Mouse (Mus musculus) neural tube, embryonic 15.5 days (tissue): ENCODE data around the gene Wwp2. TPM values are rescaled to one million over a fixed set of nuclear protein-coding genes. Genes with fewer than 3 reads are reported as not detected.

Source experiments
- ATAC-seq: fragments of 200-750 bp; cut with Nextera tagmentation; 2 replicates; pipeline ENCODE4 v1.8.0; 2017; ENCODE audit warnings: mild to moderate bottlenecking, moderate TSS enrichment, moderate library complexity; ENCODE audit not compliant: low FRiP score
- H3K27ac ChIP-seq: fragments of 300-500 bp; sonication (generic); replicated peaks from 2 replicates; pipeline ENCODE4 v1.5.1; 2015; ENCODE audit warnings: mild to moderate bottlenecking, inconsistent platforms
- H3K27me3 ChIP-seq: fragments of 300-500 bp; sonication (generic); replicated peaks from 2 replicates; pipeline ENCODE4 v1.6.1; 2015; ENCODE audit warnings: inconsistent platforms
- H3K36me3 ChIP-seq: fragments of 300-500 bp; sonication (generic); 2 replicates; pipeline ENCODE4 v1.6.1; 2015; ENCODE audit warnings: inconsistent platforms
- H3K4me1 ChIP-seq: fragments of 300-500 bp; sonication (generic); 2 replicates; pipeline ENCODE4 v1.6.1; 2015; ENCODE audit warnings: inconsistent platforms
- H3K4me2 ChIP-seq: fragments of 300-500 bp; sonication (generic); 2 replicates; pipeline ENCODE4 v1.6.1; 2015; ENCODE audit warnings: inconsistent platforms, mild to moderate bottlenecking, moderate library complexity
- H3K4me3 ChIP-seq: fragments of 300-500 bp; sonication (generic); replicated peaks from 2 replicates; pipeline ENCODE4 v1.5.1; 2015; ENCODE audit warnings: mild to moderate bottlenecking, inconsistent platforms
- H3K9ac ChIP-seq: fragments of 300-500 bp; sonication (generic); replicated peaks from 2 replicates; pipeline ENCODE4 v1.6.1; 2015; ENCODE audit warnings: mild to moderate bottlenecking, inconsistent platforms
- H3K9me3 ChIP-seq: fragments of 300-500 bp; sonication (generic); replicated peaks from 2 replicates; pipeline ENCODE4 v1.6.1; 2016; ENCODE audit warnings: inconsistent platforms
- WGBS: fragments of 180-500 bp; shearing (Covaris S2); methylation state at CpG from one replicate; pipeline ENCODE4 v1.1.7; 2015; ENCODE audit warnings: mixed read lengths; 5-methylcytosine and 5-hydroxymethylcytosine counted together
- polyA plus RNA-seq: library from polyadenylated mRNA; unstranded; fragments of >200 nt; fragmentation: Nextera tagmentation; extraction: Ambion mirVana; gene quantifications from 2 replicates; pipeline ENCODE4 v1.2.1, GENCODE M21; 2015

Gene Wwp2
- polyA plus RNA-seq, 1 experiment from 2014 or later, result 36.4 TPM

DNA sequence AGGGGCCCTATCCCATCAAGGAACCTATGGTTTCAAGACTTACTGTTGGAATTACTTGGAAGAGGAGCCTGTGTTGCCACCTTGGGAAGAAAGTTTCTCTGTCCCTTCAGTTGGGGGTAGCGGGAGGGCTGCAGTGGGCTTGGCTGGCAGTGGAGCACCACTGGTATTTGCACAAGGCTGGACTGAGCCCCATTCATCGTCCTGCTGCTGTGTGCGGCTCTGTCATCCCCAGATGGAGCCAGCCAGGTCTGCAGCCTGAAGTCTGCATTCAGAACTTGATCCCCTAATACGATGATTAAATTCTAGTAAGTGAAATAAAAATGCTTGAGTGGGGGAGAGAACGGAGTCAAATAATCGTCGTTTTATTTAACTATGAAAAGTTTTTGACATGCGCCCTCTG is 108.0 kb downstream of the Wwp2 start:
- no peak for ATAC-seq

DNA sequence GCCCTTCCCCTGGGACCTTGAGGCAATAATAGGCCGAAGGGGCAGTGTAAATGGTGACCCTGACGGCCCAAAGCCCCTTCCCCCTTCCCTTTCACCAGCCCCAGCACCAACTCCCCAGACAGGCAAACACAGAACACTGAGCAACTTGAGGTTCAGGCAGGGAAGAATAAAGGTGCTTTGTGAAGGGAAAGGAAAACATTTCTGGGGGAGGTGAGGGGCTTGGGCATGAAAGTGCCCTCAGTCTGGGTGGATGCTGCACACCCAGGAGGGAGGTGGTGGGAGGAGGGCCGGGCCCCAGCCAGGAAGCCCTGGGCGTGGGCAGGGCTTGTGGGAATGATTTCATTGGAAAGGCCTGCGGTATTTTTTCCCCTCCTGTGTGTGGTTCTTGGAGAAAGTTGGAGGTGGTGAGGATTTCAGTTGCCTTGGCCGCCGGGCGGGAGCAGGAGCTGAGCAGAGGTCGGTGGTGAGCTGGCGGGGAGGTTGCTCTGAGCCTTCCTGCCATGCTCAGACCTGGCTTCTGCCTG is 108.5 kb downstream of the Wwp2 start:
- no peak overlapping the region for H3K4me2 ChIP-seq
- H3K4me3 ChIP-seq, result no peak overlapping the region; the same call in 1 of the 2 replicates
- no peak overlapping the region; the same call in 1 of the 2 replicates for H3K27ac ChIP-seq
- no peak for ATAC-seq
- no peak overlapping the region for H3K9ac ChIP-seq
- H3K36me3 ChIP-seq, result peaks cover 46% of the 10 kb centered on the region
- 73% methylated on average over 10 of the region's 10 CpGs for WGBS
- H3K27me3 ChIP-seq, result no peaks in the 10 kb centered on the region
- peaks cover 4% of the 10 kb centered on the region; the same call in 1 of the 2 replicates for H3K4me1 ChIP-seq
- no peaks in the 10 kb centered on the region for H3K9me3 ChIP-seq

More for the DNA sequence above, 108.0 kb downstream of the Wwp2 start:
- Histone ChIP-seq H3K4me2 (no peak overlapping the region), H3K4me1 (peaks cover 4% of the 10 kb centered on the region; the same call in 1 of the 2 replicates), H3K9ac (no peak overlapping the region), H3K9me3 (no peaks in the 10 kb centered on the region), H3K36me3 (peaks cover 45% of the 10 kb centered on the region), H3K27me3 (no peaks in the 10 kb centered on the region), H3K4me3 (no peak overlapping the region), H3K27ac (no peak overlapping the region; the same call in 1 of the 2 replicates)
- WGBS, result 81% methylated on average over 8 of the region's 8 CpGs

GRCm38 (mm10) chr8:107545621-107546152 is 109.5 kb downstream of the Wwp2 start:
- 94% methylated on average over 11 of the region's 11 CpGs for WGBS
- no peak for ATAC-seq
- H3K27me3 ChIP-seq, result no peaks in the 10 kb centered on the region
- peaks cover 4% of the 10 kb centered on the region; the same call in 1 of the 2 replicates for H3K4me1 ChIP-seq
- H3K9me3 ChIP-seq, result no peaks in the 10 kb centered on the region
- no peak overlapping the region for H3K4me2 ChIP-seq
- H3K27ac ChIP-seq, result no peak overlapping the region
- H3K4me3 ChIP-seq, result no peak overlapping the region; the same call in 1 of the 2 replicates
- H3K36me3 ChIP-seq, result peaks cover 52% of the 10 kb centered on the region
- H3K9ac ChIP-seq, result no peak overlapping the region

GRCm38 (mm10) chr8:107546154-107546553 is 110.0 kb downstream of the Wwp2 start:
- Histone ChIP-seq H3K9me3 (no peaks in the 10 kb centered on the region), H3K9ac (no peak overlapping the region), H3K27me3 (no peaks in the 10 kb centered on the region), H3K4me3 (no peak overlapping the region), H3K4me2 (no peak overlapping the region), H3K4me1 (peaks cover 4% of the 10 kb centered on the region; the same call in 1 of the 2 replicates), H3K36me3 (peaks cover 51% of the 10 kb centered on the region), H3K27ac (no peak overlapping the region)
- 88% methylated on average over 4 of the region's 4 CpGs for WGBS
- ATAC-seq, result no peak

DNA sequence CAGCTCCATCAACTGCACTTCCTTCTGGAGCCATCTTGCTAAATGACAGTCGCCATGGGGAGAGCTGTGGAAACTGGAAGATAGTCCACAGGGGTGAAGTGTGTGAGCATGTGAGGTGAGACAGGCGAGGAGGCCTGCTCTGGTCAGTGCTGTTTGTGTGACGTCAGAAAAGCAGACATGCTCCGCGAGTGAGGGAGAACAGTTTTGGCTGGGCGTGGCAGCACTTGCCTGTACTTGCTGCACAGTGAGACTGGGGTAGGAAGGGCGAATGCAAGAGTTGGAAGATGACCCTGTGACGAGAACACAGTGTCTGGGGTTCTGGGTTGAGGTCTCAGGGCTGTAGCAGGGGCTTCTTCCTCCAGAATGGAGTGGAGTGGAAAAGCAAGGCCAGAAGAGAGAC is 110.7 kb downstream of the Wwp2 start:
- H3K36me3 ChIP-seq, result peaks cover 47% of the 10 kb centered on the region
- no peak overlapping the region for H3K27ac ChIP-seq
- H3K4me2 ChIP-seq, result no peak overlapping the region
- no peak overlapping the region for H3K9ac ChIP-seq
- no peak overlapping the region for H3K4me3 ChIP-seq
- no peaks in the 10 kb centered on the region for H3K27me3 ChIP-seq
- no peaks in the 10 kb centered on the region for H3K9me3 ChIP-seq
- peaks cover 4% of the 10 kb centered on the region; the same call in 1 of the 2 replicates for H3K4me1 ChIP-seq
- 91% methylated on average over 8 of the region's 8 CpGs for WGBS
- no peak for ATAC-seq

- no peaks in the 10 kb centered on the region for H3K9me3 ChIP-seq
- no peak for ATAC-seq
- WGBS, result 47% methylated on average over 6 of the region's 6 CpGs
- H3K4me2 ChIP-seq, result no peak overlapping the region
- no peak overlapping the region for H3K4me3 ChIP-seq
- peaks cover 6% of the 10 kb centered on the region; the same call in 1 of the 2 replicates for H3K4me1 ChIP-seq
- peaks cover 45% of the 10 kb centered on the region for H3K36me3 ChIP-seq
- no peak overlapping the region for H3K27ac ChIP-seq
- no peaks in the 10 kb centered on the region for H3K27me3 ChIP-seq
- H3K9ac ChIP-seq, result no peak overlapping the region
Observed at GRCm38 (mm10) chr8:107552234-107552633, 116.1 kb downstream of the Wwp2 start.

GRCm38 (mm10) chr8:107555231-107555630 is 119.1 kb downstream of the Wwp2 start:
- no peak overlapping the region for H3K4me2 ChIP-seq
- H3K4me1 ChIP-seq, result peaks cover 6% of the 10 kb centered on the region; the same call in 1 of the 2 replicates
- WGBS, result 94% methylated on average over 10 of the region's 10 CpGs
- H3K9me3 ChIP-seq, result no peaks in the 10 kb centered on the region
- peaks cover 30% of the 10 kb centered on the region for H3K36me3 ChIP-seq
- no peaks in the 10 kb centered on the region for H3K27me3 ChIP-seq
- ATAC-seq, result no peak
- no peak overlapping the region for H3K9ac ChIP-seq
- H3K4me3 ChIP-seq, result no peak overlapping the region
- no peak overlapping the region for H3K27ac ChIP-seq

- no peak overlapping the region for H3K27ac ChIP-seq
Observed at GRCm38 (mm10) chr8:107556511-107556936, 120.4 kb downstream of the Wwp2 start.

GRCm38 (mm10) chr8:107560820-107561536 is 124.8 kb downstream of the Wwp2 start:
- no peak for ATAC-seq
- peaks cover 8% of the 10 kb centered on the region for H3K36me3 ChIP-seq
- H3K27me3 ChIP-seq, result no peaks in the 10 kb centered on the region
- no peak overlapping the region for H3K4me3 ChIP-seq
- no peak overlapping the region for H3K27ac ChIP-seq
- H3K4me2 ChIP-seq, result no peak overlapping the region
- no peaks in the 10 kb centered on the region for H3K9me3 ChIP-seq
- H3K9ac ChIP-seq, result no peak overlapping the region
- 60% methylated on average over 16 of the region's 16 CpGs for WGBS
- H3K4me1 ChIP-seq, result peaks cover 6% of the 10 kb centered on the region; the same call in 1 of the 2 replicates

More at GRCm38 (mm10) chr8:107556511-107556936, 120.4 kb downstream of the Wwp2 start:
- no peak overlapping the region for H3K9ac ChIP-seq
- WGBS, result 47% methylated on average over 12 of the region's 12 CpGs
- no peak; the same call in 1 of the 2 replicates for ATAC-seq
- H3K4me2 ChIP-seq, result no peak overlapping the region
- H3K9me3 ChIP-seq, result no peaks in the 10 kb centered on the region
- H3K4me3 ChIP-seq, result no peak overlapping the region
- H3K27me3 ChIP-seq, result no peaks in the 10 kb centered on the region
- peaks cover 6% of the 10 kb centered on the region; the same call in 1 of the 2 replicates for H3K4me1 ChIP-seq
- peaks cover 22% of the 10 kb centered on the region for H3K36me3 ChIP-seq

- Histone ChIP-seq H3K4me2 (no peak overlapping the region), H3K27me3 (no peaks in the 10 kb centered on the region), H3K9me3 (no peaks in the 10 kb centered on the region), H3K27ac (no peak overlapping the region), H3K4me3 (no peak overlapping the region), H3K36me3 (peaks cover 3% of the 10 kb centered on the region), H3K9ac (no peak overlapping the region), H3K4me1 (no peaks in the 10 kb centered on the region)
- ATAC-seq, result no peak
- 84% methylated on average over 9 of the region's 9 CpGs for WGBS
Observed at GRCm38 (mm10) chr8:107562164-107562563, 126.0 kb downstream of the Wwp2 start.

DNA sequence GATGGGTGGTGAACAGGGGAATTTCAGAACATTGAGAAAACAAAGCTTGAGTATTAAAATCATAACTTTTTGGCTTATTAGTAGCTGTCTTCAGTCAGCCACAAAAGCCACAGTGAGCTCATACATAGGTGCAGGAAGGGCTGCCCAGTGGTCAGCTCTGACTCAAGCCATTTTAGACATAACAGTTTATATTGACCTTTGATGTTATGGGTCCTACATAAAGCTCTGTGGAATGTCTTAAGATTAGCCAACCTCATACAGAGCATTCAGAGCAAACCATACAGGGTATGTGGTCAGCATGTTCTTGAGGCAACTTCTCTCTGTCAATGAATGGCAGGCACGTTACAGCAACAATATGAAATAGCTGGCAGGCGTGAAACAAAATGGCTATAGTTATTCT is 134.9 kb downstream of the Wwp2 start:
- no peaks in the 10 kb centered on the region for H3K27me3 ChIP-seq

More for the DNA sequence above, 134.9 kb downstream of the Wwp2 start:
- no peak overlapping the region for H3K4me2 ChIP-seq
- no peaks in the 10 kb centered on the region for H3K9me3 ChIP-seq
- ATAC-seq, result no peak
- H3K9ac ChIP-seq, result no peak overlapping the region
- no peaks in the 10 kb centered on the region for H3K36me3 ChIP-seq
- WGBS, result 88% methylated on average over 2 of the region's 2 CpGs
- H3K4me3 ChIP-seq, result no peak overlapping the region
- H3K27ac ChIP-seq, result no peak overlapping the region
- H3K4me1 ChIP-seq, result no peaks in the 10 kb centered on the region
